Mouse (Mus musculus) liver, adult 2 months (tissue): ENCODE results near the gene Grin2c. TPM values are rescaled to one million over a fixed set of nuclear protein-coding genes. Genes with fewer than 3 reads are reported as not detected.

ENCODE experiments used
- DNase-seq: peaks from one replicate; pipeline ENCODE4 v3.0.0-alpha.2; 2011; ENCODE audit warnings: low read depth, low spot score; ENCODE audit errors: extremely low read depth
- H3K27ac ChIP-seq: fragments of 200-500 bp; replicated peaks from 2 replicates; pipeline ENCODE4 v1.5.1; 2012; ENCODE audit warnings: low read depth, mild to moderate bottlenecking, control low read depth, inconsistent platforms, low read length; ENCODE audit not compliant: insufficient read depth
- H3K27me3 ChIP-seq: fragments of 200-500 bp; 2 replicates; pipeline ENCODE4 v1.6.1; 2012; ENCODE audit warnings: mild to moderate bottlenecking, moderate library complexity, low read length, inconsistent platforms; ENCODE audit not compliant: control insufficient read depth, insufficient read depth
- H3K36me3 ChIP-seq: fragments of 200-500 bp; 2 replicates; pipeline ENCODE4 v1.6.1; 2012; ENCODE audit warnings: low read length, inconsistent platforms; ENCODE audit not compliant: control insufficient read depth, insufficient read depth
- H3K4me1 ChIP-seq: fragments of 200-500 bp; 2 replicates; pipeline ENCODE4 v1.6.1; 2011; ENCODE audit warnings: low read length; ENCODE audit not compliant: control insufficient read depth, insufficient read depth
- H3K4me3 ChIP-seq: fragments of 200-500 bp; 2 replicates; pipeline ENCODE4 v1.5.1; 2011; ENCODE audit warnings: low read depth, mild to moderate bottlenecking, control low read depth, low read length, moderate library complexity; ENCODE audit not compliant: insufficient read depth
- H3K79me2 ChIP-seq: fragments of 200-500 bp; 2 replicates; pipeline ENCODE4 v1.6.1; 2012; ENCODE audit warnings: inconsistent platforms, mild to moderate bottlenecking, low read length, moderate library complexity; ENCODE audit not compliant: control insufficient read depth, insufficient read depth
- H3K9ac ChIP-seq: fragments of 200-500 bp; 2 replicates; pipeline ENCODE4 v1.6.1; 2012; ENCODE audit warnings: low read depth, mild to moderate bottlenecking, control low read depth, inconsistent platforms, low read length
- CTCF ChIP-seq: fragments of 200-500 bp; IDR thresholded peaks from 2 replicates; pipeline ENCODE4 v1.5.1; 2011; ENCODE audit warnings: low read depth, low read length, control low read depth
- POLR2A ChIP-seq: fragments of 200-500 bp; IDR thresholded peaks from 2 replicates; pipeline ENCODE4 v1.6.1; 2011; ENCODE audit warnings: low read length, control low read depth; ENCODE audit not compliant: insufficient read depth; ENCODE audit errors: extremely low read depth
- WGBS: fragments of 180-500 bp; shearing (Covaris S2); methylation state at CpG from one replicate; pipeline ENCODE4 v1.1.7; 2018; 5-methylcytosine and 5-hydroxymethylcytosine counted together
- polyA plus RNA-seq: library from polyadenylated mRNA; depleted of rRNA; stranded (reverse); fragments of >200 nt; gene quantifications from 2 replicates; pipeline ENCODE4 v1.2.3, GENCODE M21; 2012
- total RNA-seq: library from RNA; depleted of rRNA; stranded (reverse); fragments of >200 nt; gene quantifications from 2 replicates; pipeline ENCODE4 v1.2.3, GENCODE M21; 2014

The Grin2c gene
- total and polyA plus RNA-seq, 2 experiments: 0.07 TPM; not detected in 1

GRCm38 (mm10) chr11:115282723-115283485, 15.9 kb upstream of the Grin2c start:
- Histone ChIP-seq H3K4me3 (no peak overlapping the region), H3K79me2 (no peaks in the 10 kb centered on the region), H3K27me3 (no peaks in the 10 kb centered on the region), H3K36me3 (peaks cover 17% of the 10 kb centered on the region; the same call in 1 of the 2 replicates), H3K4me1 (no peaks in the 10 kb centered on the region), H3K9ac (no peak overlapping the region), H3K27ac (no peak overlapping the region)
- DNase-seq: no peak
- TF ChIP-seq POLR2A: no peak
- no peak for TF ChIP-seq CTCF
- WGBS: 88% methylated on average over 8 of the region's 8 CpGs

- WGBS: 84% methylated on average over 8 of the region's 8 CpGs
- H3K4me1 ChIP-seq: no peaks in the 10 kb centered on the region
- no peak overlapping the region for H3K27ac ChIP-seq
- TF ChIP-seq POLR2A (no peak), CTCF (no peak)
- H3K9ac ChIP-seq: no peak overlapping the region
- H3K36me3 ChIP-seq: peaks cover 17% of the 10 kb centered on the region; the same call in 1 of the 2 replicates
- no peak overlapping the region for H3K4me3 ChIP-seq
- DNase-seq: no peak
- no peaks in the 10 kb centered on the region for H3K79me2 ChIP-seq
- no peaks in the 10 kb centered on the region for H3K27me3 ChIP-seq
These were observed 15.3 kb upstream of the Grin2c start for GRCm38 (mm10) chr11:115282295-115282694.

- H3K27me3 ChIP-seq: no peaks in the 10 kb centered on the region
- no peaks in the 10 kb centered on the region; the same call in 1 of the 2 replicates for H3K4me1 ChIP-seq
- no peak overlapping the region for H3K9ac ChIP-seq
- H3K27ac ChIP-seq: no peak overlapping the region
- no peak overlapping the region for H3K4me3 ChIP-seq
- H3K36me3 ChIP-seq: peaks cover 6% of the 10 kb centered on the region; the same call in 1 of the 2 replicates
- no peak for TF ChIP-seq POLR2A
- no peak for TF ChIP-seq CTCF
- peak; percentile 35 for DNase-seq
- H3K79me2 ChIP-seq: no peaks in the 10 kb centered on the region
- WGBS: 88% methylated on average over 1 of the region's 1 CpGs
These were observed 12.7 kb upstream of the Grin2c start for GRCm38 (mm10) chr11:115279726-115280125.

- Histone ChIP-seq H3K9ac (peak overlapping the region; percentile 39; the same call in 1 of the 2 replicates), H3K4me1 (no peaks in the 10 kb centered on the region; the same call in 1 of the 2 replicates)
These were observed 11.1 kb upstream of the Grin2c start for GRCm38 (mm10) chr11:115278176-115278575.

GRCm38 (mm10) chr11:115277604-115277975, 10.5 kb upstream of the Grin2c start:
- H3K36me3 ChIP-seq: no peaks in the 10 kb centered on the region
- H3K9ac ChIP-seq: peak overlapping the region; percentile 79
- no peaks in the 10 kb centered on the region; the same call in 1 of the 2 replicates for H3K4me1 ChIP-seq
- TF ChIP-seq CTCF (no peak), POLR2A (no peak)
- H3K27ac ChIP-seq: peak overlapping the region; percentile 88
- DNase-seq: no peak
- peak overlapping the region; percentile 43 for H3K4me3 ChIP-seq
- H3K27me3 ChIP-seq: no peaks in the 10 kb centered on the region
- 10% methylated on average over 7 of the region's 7 CpGs for WGBS
- no peaks in the 10 kb centered on the region for H3K79me2 ChIP-seq

More at GRCm38 (mm10) chr11:115278176-115278575, 11.1 kb upstream of the Grin2c start:
- WGBS: 40% methylated on average over 6 of the region's 6 CpGs
- peak overlapping the region; percentile 70 for H3K27ac ChIP-seq
- TF ChIP-seq POLR2A (no peak), CTCF (no peak)
- DNase-seq: peak; percentile 67
- no peaks in the 10 kb centered on the region for H3K27me3 ChIP-seq
- H3K36me3 ChIP-seq: no peaks in the 10 kb centered on the region; the same call in 1 of the 2 replicates
- no peak overlapping the region for H3K4me3 ChIP-seq
- no peaks in the 10 kb centered on the region for H3K79me2 ChIP-seq
